10 mouse cellular contexts compared by ENCODE assay signal in the genomic region with DNA sequence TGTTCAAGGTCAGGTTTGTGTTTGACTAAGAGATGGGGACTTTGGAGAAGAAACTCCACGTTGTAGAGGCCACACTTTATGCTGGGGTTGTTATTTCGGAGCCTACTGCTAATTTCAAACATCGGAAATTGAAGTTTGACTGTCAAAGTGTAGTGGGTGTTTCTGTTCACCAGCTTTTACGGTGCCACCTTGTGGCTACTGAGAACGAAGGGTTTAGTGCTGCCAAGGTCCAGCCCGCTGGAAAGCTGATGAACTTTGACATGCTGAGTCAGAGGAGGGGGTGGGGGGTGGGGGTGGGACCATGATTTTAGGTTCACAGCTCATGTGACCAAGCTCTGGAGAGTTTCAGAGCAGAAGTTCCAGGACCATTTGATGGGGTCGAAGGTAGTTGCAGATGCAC.
DNase-seq lines count a peak whose midpoint lies in the region; ATAC-seq and TF ChIP-seq lines count a peak whose summit lies in the region.
"Had no signal": no experiment of that assay in that cellular context is flagged by ENCODE, and none has a peak within 500 bp of the region (broad histone marks: within the 10 kb centered on the region; RNA-seq: fewer than 3 reads in every experiment).

No protein-coding gene starts in this region.

- H3K27ac ChIP-seq in hindbrain, postnatal 0 days = no peak overlapping the region
- H3K27ac ChIP-seq in hindbrain, embryonic 10.5 days = no peak overlapping the region
- H3K27ac ChIP-seq in lung, postnatal 0 days (ENCODE audit: low read length) = no peak overlapping the region
- H3K27ac ChIP-seq: heart, embryonic 10.5 days; limb, embryonic 10.5 days had no signal

- no peak overlapping the region for H3K4me3 ChIP-seq in hindbrain, postnatal 0 days (ENCODE audit: low read length)
- no peak overlapping the region for H3K4me3 ChIP-seq in hindbrain, embryonic 10.5 days
- peak overlapping the region; percentile 20 for H3K4me3 ChIP-seq in lung, postnatal 0 days (ENCODE audit: low read depth, low read length)
- H3K4me3 ChIP-seq: heart, embryonic 10.5 days; limb, embryonic 10.5 days had no signal

- ATAC-seq in hindbrain, postnatal 0 days = no peak
- peak; percentile 48 for ATAC-seq in lung, postnatal 0 days

- TF ChIP-seq CTCF in hindbrain, postnatal 0 days (IDR thresholded peaks at IDR 0.05; ENCODE audit: low read depth) = peak; percentile 49
- TF ChIP-seq CTCF in brain, embryonic 14.5 days (IDR thresholded peaks at IDR 0.05; ENCODE audit: borderline replicate concordance, extremely low read depth, insufficient read depth, insufficient read length) = peak; percentile 49; the same call in 1 of the 2 replicates
- TF ChIP-seq CTCF in lung, postnatal 0 days (IDR thresholded peaks at IDR 0.05) = peak; percentile 66

- TF ChIP-seq POLR2A in brain, embryonic 14.5 days (IDR thresholded peaks at IDR 0.05; ENCODE audit: borderline replicate concordance, extremely low read depth, insufficient read depth, insufficient read length, poor library complexity, severe bottlenecking) = no peak

- WGBS in hindbrain, postnatal 0 days = 48% methylated on average over 7 of the region's 7 CpGs
- 65% methylated on average over 7 of the region's 7 CpGs for WGBS in hindbrain, embryonic 10.5 days
- 31% methylated on average over 7 of the region's 7 CpGs for WGBS in lung, postnatal 0 days

- no peaks in the 10 kb centered on the region for H3K9me3 ChIP-seq in hindbrain, postnatal 0 days (ENCODE audit: low read length)
- no peaks in the 10 kb centered on the region for H3K9me3 ChIP-seq in hindbrain, embryonic 10.5 days
- no peaks in the 10 kb centered on the region for H3K9me3 ChIP-seq in lung, postnatal 0 days (ENCODE audit: low read length)
- H3K9me3 ChIP-seq: heart, embryonic 10.5 days; limb, embryonic 10.5 days had no signal

- no peak for TF ChIP-seq EP300 in lung, postnatal 0 days (IDR thresholded peaks at IDR 0.05)

- no peaks in the 10 kb centered on the region for H3K36me3 ChIP-seq in hindbrain, postnatal 0 days (ENCODE audit: insufficient read depth, low read length)
- no peaks in the 10 kb centered on the region for H3K36me3 ChIP-seq in hindbrain, embryonic 10.5 days
- H3K36me3 ChIP-seq in lung, postnatal 0 days (ENCODE audit: insufficient read depth, low read length) = no peaks in the 10 kb centered on the region
- H3K36me3 ChIP-seq: heart, embryonic 10.5 days had no signal

- H3K4me2 ChIP-seq in hindbrain, postnatal 0 days (ENCODE audit: low read depth, low read length) = 0 out of 2 replicates have a peak overlapping the region, but pooled peaks have one; percentile 18
- H3K4me2 ChIP-seq in lung, postnatal 0 days (replicated peaks; ENCODE audit: low read depth, low read length) = peak overlapping the region; percentile 45

- H3K9ac ChIP-seq in hindbrain, postnatal 0 days (replicated peaks; ENCODE audit: low read length) = no peak overlapping the region
- H3K9ac ChIP-seq in lung, postnatal 0 days (replicated peaks; ENCODE audit: low read depth) = no peak overlapping the region

- H3K27me3 ChIP-seq in hindbrain, postnatal 0 days (ENCODE audit: insufficient read depth, low read length) = no peaks in the 10 kb centered on the region
- H3K27me3 ChIP-seq in hindbrain, embryonic 10.5 days (ENCODE audit: insufficient read depth, poor library complexity, severe bottlenecking) = no peaks in the 10 kb centered on the region
- no peaks in the 10 kb centered on the region for H3K27me3 ChIP-seq in lung, postnatal 0 days (replicated peaks; ENCODE audit: insufficient read depth, low read length)

- DNase-seq in adrenal gland, adult 8-10 months = peak; percentile 18
- no peak for DNase-seq in adrenal gland, postnatal 10 days
- DNase-seq in hindbrain, postnatal 0 days (ENCODE audit: low spot score) = no peak
- no peak for DNase-seq in hindbrain, embryonic 10.5 days (ENCODE audit: low spot score)
- peak; percentile 53 for DNase-seq in brain, embryonic 14.5 days (ENCODE audit: low read depth)
- peak; percentile 51 for DNase-seq in lung, postnatal 0 days (ENCODE audit: low spot score)
- DNase-seq in spleen, postnatal 14 days (ENCODE audit: low spot score in 2 of 2) = no peak
- DNase-seq in gastrocnemius, postnatal 25 days = no peak

- H3K4me1 ChIP-seq in hindbrain, postnatal 0 days (ENCODE audit: insufficient read depth, low read length) = 0 out of 2 replicates have a peak, but pooled peaks cover 4% of the 10 kb centered on the region
- H3K4me1 ChIP-seq in hindbrain, embryonic 10.5 days (replicated peaks) = peaks cover 23% of the 10 kb centered on the region; the same call in 1 of the 2 replicates
- H3K4me1 ChIP-seq in lung, postnatal 0 days (ENCODE audit: insufficient read depth, low read depth, low read length) = peaks cover 4% of the 10 kb centered on the region; the same call in 1 of the 2 replicates

Comparison
In these comparisons a context has a peak if more than half of its experiments do, and no peak if none do; other contexts are left out.
1. DNase-seq: peak in adrenal gland, adult 8-10 months (single experiment), brain, embryonic 14.5 days (single experiment) and lung, postnatal 0 days (single experiment); none in adrenal gland, postnatal 10 days (single experiment), hindbrain, postnatal 0 days (single experiment), hindbrain, embryonic 10.5 days (single experiment), spleen, postnatal 14 days (0 of 2) and gastrocnemius, postnatal 25 days (single experiment).
2. Peak in every context shown above with its lines, with median percentiles within 50 percentile points of each other: CTCF ChIP-seq.